Mouse (Mus musculus): ENCODE results near the gene Kel. TPM values are rescaled to one million over a fixed set of nuclear protein-coding genes. Genes with fewer than 3 reads are reported as not detected.

Gene Kel
- total RNA-seq, 2 experiments from 2014 or later = not detected

DNA sequence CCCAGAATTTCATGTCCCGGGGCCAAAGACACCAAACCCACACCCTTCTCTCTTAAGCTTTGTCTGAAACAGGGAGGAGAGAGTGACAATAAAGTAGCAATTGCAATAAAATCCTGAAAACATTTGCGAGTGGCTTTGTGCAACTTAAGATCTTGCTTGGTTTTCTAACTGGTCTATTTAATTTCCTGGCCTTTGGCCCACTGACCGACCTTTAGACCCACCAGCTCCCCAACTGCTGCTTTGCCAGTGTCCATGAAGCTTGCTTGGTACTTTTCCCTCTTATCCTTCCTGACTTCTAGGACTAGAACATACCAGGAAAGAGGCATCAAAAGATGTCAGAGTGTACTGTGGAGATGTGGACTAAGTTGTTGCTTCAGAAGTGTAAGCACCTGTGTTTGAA is 18.5 kb downstream of the Kel start:
- intact Hi-C loops (cut with DNase I) = no loop called here
- no peak for DNase-seq (ENCODE audit: extremely low spot score in 1 of 2, low spot score in 2 of 2)

GRCm38 (mm10) chr6:41684911-41685310 is 19.2 kb downstream of the Kel start:
- no peak overlapping the region for H3K4me3 ChIP-seq
- DNase-seq (ENCODE audit: extremely low spot score in 1 of 2, low spot score in 2 of 2) = no peak
- no peak overlapping the region for H3K27ac ChIP-seq
- no peak for TF ChIP-seq CTCF (IDR thresholded peaks at IDR 0.05)
- intact Hi-C loops (cut with DNase I) = no loop called here

More for the DNA sequence above, 18.5 kb downstream of the Kel start:
- H3K27ac ChIP-seq = no peak overlapping the region
- no peak overlapping the region for H3K4me3 ChIP-seq
- TF ChIP-seq CTCF (IDR thresholded peaks at IDR 0.05) = no peak

DNA sequence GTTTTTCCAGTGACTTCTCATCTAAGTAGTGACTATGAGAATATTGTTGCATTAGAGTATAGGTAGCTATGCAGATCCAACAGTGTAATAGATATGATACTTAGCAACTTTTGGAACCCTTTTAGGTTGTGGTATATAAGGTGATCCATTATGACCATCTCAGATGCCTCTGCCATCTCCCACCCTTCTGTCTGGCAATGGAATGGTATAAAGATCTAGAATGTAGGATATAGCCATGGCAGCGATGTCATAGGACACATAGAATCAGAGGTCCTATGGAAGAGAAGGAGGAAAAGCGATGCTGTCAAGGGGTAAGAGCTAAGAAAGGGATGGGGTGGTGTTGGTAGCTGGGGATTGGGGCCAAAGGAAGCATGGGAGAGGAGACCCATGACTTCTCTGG is 20.0 kb downstream of the Kel start, which contains the start of gene Llcfc1:
Gene Llcfc1, plus strand, starts transcription at position 301 of the 400 bp plus-strand sequence.
- intact Hi-C loops (cut with DNase I) = no loop called here
- no peak within 1 kb of the TSS for H3K4me3 ChIP-seq

GRCm38 (mm10) chr6:41681656-41682055 is 22.5 kb downstream of the Kel start:
- DNase-seq (ENCODE audit: extremely low spot score in 1 of 2, low spot score in 2 of 2) = no peak
- intact Hi-C loops (cut with DNase I) = no loop called here
- Histone ChIP-seq H3K27ac (no peak overlapping the region), H3K4me3 (no peak overlapping the region)
- no peak for TF ChIP-seq CTCF (IDR thresholded peaks at IDR 0.05)

More for the DNA sequence above, 20.0 kb downstream of the Kel start, which contains the start of gene Llcfc1:
- H3K27ac ChIP-seq = no peak within 1 kb of the TSS
- TF ChIP-seq CTCF (IDR thresholded peaks at IDR 0.05) = no peak
- no peak for DNase-seq (ENCODE audit: extremely low spot score in 1 of 2, low spot score in 2 of 2)

DNA sequence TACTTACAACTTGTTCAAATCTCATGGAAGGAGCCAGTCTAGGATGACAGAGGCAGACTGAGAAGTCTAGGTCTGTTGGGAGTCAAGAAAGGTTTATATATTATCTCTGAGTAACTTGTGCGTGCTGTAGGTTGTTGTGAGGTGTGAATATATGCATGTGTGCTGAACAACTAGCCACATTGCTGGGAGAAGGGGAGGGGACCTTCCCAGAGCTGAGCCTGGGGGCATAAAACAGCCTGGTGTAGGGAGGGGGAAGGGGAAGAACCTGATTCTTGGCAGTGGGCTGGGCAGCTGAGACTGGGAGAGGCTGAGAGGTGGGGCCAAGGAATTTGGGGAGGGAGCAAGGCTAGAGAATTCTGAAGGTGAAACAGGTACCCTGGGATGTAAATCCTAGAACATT is 23.5 kb downstream of the Kel start, which contains the start of gene Trpv5:
Gene Trpv5, minus strand, starts transcription at position 101 of the 400 bp plus-strand sequence.
- no peak for DNase-seq (ENCODE audit: extremely low spot score in 1 of 2, low spot score in 2 of 2)
- intact Hi-C loops (cut with DNase I) = no loop called here
- no peak for TF ChIP-seq CTCF (IDR thresholded peaks at IDR 0.05)
- no peak within 1 kb of the TSS for H3K4me3 ChIP-seq
- H3K27ac ChIP-seq = no peak within 1 kb of the TSS

DNA sequence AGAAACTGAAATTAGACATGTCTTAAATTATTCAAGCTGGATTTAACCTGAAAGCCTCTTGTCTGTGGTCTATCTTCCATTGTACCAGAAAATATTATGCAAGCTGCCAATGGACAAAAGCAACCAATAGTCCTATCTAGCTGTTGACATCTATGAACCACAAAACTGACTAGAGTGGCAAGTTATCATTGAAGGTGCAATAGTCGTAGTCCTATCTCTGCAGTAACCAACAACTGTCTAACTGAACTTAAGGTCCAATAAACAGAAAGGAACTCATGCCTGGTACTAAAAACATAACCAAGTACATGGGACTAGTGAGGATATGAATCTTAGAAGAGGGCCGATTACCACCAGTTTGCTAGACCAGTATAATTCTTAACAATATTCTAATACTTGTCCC is 27.6 kb downstream of the Kel start:
- Histone ChIP-seq H3K4me3 (no peak overlapping the region), H3K27ac (no peak overlapping the region)
- intact Hi-C loops (cut with DNase I) = no loop called here
- TF ChIP-seq CTCF (IDR thresholded peaks at IDR 0.05) = no peak
- no peak for DNase-seq (ENCODE audit: extremely low spot score in 1 of 2, low spot score in 2 of 2)

DNA sequence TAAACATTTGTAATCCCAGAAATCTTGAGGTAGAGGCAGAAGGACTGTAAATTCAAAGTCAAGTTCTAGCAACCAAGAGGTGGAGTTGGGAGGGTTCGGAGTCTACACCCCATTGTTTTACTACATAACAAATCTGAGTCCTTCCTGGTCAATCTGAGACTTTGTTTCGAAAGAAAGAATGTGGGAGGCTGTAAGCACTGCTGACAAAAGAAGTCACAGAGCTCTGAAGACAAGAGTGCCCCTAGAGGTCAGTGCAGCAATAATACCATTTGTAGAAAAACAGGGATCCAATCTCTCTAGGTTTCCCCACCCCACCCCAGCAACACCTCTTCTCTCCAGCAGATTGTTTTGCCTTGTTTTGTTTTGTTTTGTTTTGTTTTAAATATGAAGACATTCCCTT is 41.8 kb downstream of the Kel start:
- intact Hi-C loops (cut with DNase I) = no loop called here
- Histone ChIP-seq H3K4me3 (no peak overlapping the region), H3K27ac (no peak overlapping the region)
- peak; percentile 50 for TF ChIP-seq CTCF (IDR thresholded peaks at IDR 0.05)
- no peak for DNase-seq (ENCODE audit: extremely low spot score in 1 of 2, low spot score in 2 of 2)

- no peak overlapping the region for H3K27ac ChIP-seq
- DNase-seq (ENCODE audit: extremely low spot score in 1 of 2, low spot score in 2 of 2) = no peak
- H3K4me3 ChIP-seq = no peak overlapping the region
- TF ChIP-seq CTCF (IDR thresholded peaks at IDR 0.05) = no peak
- intact Hi-C loops (cut with DNase I) = no loop called here
Observed at GRCm38 (mm10) chr6:41658487-41658886, 45.7 kb downstream of the Kel start.

DNA sequence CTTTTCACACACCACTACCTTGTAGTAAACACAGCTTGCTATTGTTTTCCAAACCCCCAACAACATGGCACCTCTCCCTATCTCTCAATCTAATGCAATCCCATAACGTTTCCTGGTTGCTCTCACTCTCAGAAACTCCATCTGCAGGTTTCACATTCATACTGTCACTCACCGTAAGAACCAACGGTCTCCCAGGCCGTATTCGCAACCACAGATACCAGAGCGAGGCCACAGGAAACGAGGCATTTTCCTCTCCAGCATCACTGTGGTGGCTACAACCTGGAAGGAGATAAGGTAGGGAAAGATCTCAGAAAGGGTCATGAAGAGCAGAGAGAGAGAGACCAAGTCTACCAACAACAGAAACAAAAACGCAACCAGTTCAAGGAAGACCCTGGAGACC is 49.5 kb downstream of the Kel start:
- no peak for TF ChIP-seq CTCF (IDR thresholded peaks at IDR 0.05)
- Histone ChIP-seq H3K27ac (no peak overlapping the region), H3K4me3 (no peak overlapping the region)
- intact Hi-C loops (cut with DNase I) = no loop called here
- no peak for DNase-seq (ENCODE audit: extremely low spot score in 1 of 2, low spot score in 2 of 2)

DNA sequence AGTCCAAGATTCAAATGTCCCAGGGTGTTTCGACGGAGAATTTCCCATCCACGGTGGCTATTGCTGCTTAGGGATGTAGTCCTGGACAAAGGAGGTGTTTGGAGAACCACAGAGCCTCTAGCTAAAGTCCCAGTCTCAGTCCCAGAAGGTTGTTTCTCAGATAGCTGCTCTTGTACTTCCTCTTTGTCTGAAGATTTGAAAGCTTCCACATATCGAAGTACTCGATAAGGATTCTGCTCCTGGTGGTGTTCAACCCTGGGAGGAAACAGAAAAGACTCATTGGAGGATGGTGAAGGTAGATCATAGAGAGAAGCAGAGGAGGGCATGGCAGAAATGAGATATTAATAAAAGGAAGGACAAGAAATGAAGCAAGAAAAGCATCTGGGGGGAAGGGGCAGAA is 51.0 kb downstream of the Kel start:
- intact Hi-C loops (cut with DNase I) = no loop called here
- no peak for DNase-seq (ENCODE audit: extremely low spot score in 1 of 2, low spot score in 2 of 2)

GRCm38 (mm10) chr6:41646672-41647071 is 57.5 kb downstream of the Kel start:
- DNase-seq (ENCODE audit: extremely low spot score in 1 of 2, low spot score in 2 of 2) = no peak
- Histone ChIP-seq H3K27ac (no peak overlapping the region), H3K4me3 (no peak overlapping the region)
- intact Hi-C loops (cut with DNase I) = no loop called here
- TF ChIP-seq CTCF (IDR thresholded peaks at IDR 0.05) = no peak

More for the DNA sequence above, 51.0 kb downstream of the Kel start:
- no peak overlapping the region for H3K4me3 ChIP-seq
- H3K27ac ChIP-seq = no peak overlapping the region
- no peak for TF ChIP-seq CTCF (IDR thresholded peaks at IDR 0.05)

DNA sequence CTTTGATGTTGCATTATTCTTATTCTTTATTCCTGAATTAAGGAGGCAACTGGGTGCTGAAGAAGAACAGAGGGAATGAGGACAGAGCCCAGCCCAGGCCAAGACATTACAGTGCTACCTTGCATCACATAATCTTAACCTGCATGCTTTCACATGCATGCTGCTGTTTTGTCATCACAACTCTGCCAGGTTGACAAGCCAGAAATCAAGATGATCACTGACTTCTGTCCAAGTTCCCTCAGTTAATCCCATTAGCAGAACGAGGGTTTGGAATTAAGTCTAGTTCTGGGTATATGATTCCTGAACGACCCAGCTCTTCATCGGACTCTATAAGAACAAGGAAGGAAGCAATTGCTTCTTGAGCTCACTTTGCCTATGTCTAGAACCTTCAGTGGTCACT is 57.9 kb downstream of the Kel start:
- Histone ChIP-seq H3K4me3 (no peak overlapping the region), H3K27ac (no peak overlapping the region)
- intact Hi-C loops (cut with DNase I) = no loop called here
- DNase-seq (ENCODE audit: extremely low spot score in 1 of 2, low spot score in 2 of 2) = no peak
- no peak for TF ChIP-seq CTCF (IDR thresholded peaks at IDR 0.05)

- DNase-seq (ENCODE audit: extremely low spot score in 1 of 2, low spot score in 2 of 2) = no peak
Observed at GRCm38 (mm10) chr6:41643227-41643626, 60.9 kb downstream of the Kel start.

More at GRCm38 (mm10) chr6:41643227-41643626, 60.9 kb downstream of the Kel start:
- H3K4me3 ChIP-seq = no peak overlapping the region
- no peak overlapping the region for H3K27ac ChIP-seq
- intact Hi-C loops (cut with DNase I) = no loop called here
- TF ChIP-seq CTCF (IDR thresholded peaks at IDR 0.05) = no peak

Measured in left cerebral cortex, adult 2 months (tissue).